Mouse (Mus musculus): ENCODE results near the gene Ccdc69. TPM values are rescaled to one million over a fixed set of nuclear protein-coding genes. Genes with fewer than 3 reads are reported as not detected.

The Ccdc69 gene
- polyA plus RNA-seq, 1 experiment from 2014 or later = not detected

DNA sequence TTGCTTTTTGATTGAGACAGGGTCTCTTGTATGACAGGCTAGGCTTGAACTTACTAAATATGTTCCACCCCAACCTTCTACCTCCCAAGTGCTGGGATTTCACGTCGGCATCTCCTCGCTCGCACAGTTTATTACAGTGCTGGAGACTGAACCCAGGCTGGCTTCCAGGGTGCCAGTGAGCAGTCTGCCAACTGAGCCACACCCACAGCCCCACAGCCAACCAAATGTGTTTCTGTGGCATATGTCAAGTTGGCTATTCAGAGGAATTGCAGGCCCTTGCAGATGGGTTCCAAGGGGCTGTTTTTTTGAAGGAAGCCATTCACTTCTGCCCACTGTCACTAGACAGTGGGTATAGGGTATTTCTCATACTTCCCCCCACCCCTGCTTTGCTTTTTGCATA, 52.0 kb downstream of the Ccdc69 start:
- Histone ChIP-seq H3K4me1 (ENCODE audit: control insufficient read depth, insufficient read depth, low read length) (peaks cover 25% of the 10 kb centered on the region), H3K4me3 (ENCODE audit: low read depth, low read length) (no peak overlapping the region), H3K27ac (ENCODE audit: low read depth, low read length) (no peak overlapping the region), H3K4me2 (ENCODE audit: low read depth, low read length) (no peak overlapping the region), H3K9me3 (ENCODE audit: control insufficient read depth, low read length) (no peaks in the 10 kb centered on the region), H3K9ac (replicated peaks; ENCODE audit: low read depth, low read length) (no peak overlapping the region), H3K36me3 (ENCODE audit: control insufficient read depth, insufficient read depth, low read length) (no peaks in the 10 kb centered on the region), H3K27me3 (ENCODE audit: control insufficient read depth, insufficient read depth, low read length) (no peaks in the 10 kb centered on the region)
- no peak for ATAC-seq (ENCODE audit: low read depth)
- WGBS = 72% methylated on average over 4 of the region's 4 CpGs

DNA sequence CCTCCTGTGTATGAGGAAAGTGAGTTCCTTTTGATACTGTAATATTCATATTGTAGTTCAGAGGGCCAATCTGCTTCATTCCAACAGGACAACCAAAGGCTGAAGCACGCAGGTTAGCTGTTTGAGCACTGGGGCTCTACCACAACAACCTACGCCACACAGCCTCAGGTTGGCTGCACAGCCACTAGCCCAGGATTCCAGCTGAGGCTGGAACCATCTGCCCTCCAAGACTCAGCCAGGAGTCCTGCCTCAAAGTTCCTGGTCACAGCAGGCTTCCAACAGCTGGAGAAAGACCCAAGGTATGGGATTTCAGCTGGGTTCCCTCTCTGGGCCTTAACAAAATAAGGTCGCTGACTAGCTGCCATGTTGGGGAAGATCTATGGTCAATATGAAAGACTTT, 54.3 kb downstream of the Ccdc69 start:
- ATAC-seq (ENCODE audit: low read depth) = peak; percentile 16; the same call in 1 of the 2 replicates
- H3K4me1 ChIP-seq (ENCODE audit: control insufficient read depth, insufficient read depth, low read length) = peaks cover 25% of the 10 kb centered on the region

DNA sequence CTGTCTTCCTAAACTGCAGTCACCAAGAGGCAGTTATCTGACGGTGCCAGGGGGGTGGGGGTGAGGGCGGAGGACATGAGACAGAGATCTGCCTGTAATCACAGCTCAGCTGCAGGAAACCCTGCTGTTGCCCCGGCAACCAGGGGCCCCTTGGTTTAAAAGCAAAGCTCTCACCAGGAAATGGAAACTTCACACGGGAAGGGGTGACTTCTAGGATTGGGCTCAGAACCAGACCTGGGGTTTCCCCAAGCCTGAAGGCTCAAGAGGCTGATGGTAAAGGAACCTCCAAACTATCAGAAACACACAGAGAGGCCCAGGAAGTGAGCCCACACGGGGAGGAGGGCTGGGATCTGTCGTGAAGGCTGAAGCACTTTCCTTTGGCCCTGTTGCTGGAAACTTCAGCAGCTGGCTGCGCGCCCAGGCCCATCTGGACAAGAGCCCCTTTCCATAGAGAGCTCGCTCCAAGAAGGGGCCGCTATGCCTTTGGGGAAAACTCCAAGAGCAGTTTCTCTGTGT, 54.8 kb downstream of the Ccdc69 start:
- WGBS = 11% methylated on average over 10 of the region's 10 CpGs
- no peaks in the 10 kb centered on the region for H3K9me3 ChIP-seq (ENCODE audit: control insufficient read depth, low read length)
- no peaks in the 10 kb centered on the region for H3K27me3 ChIP-seq (ENCODE audit: control insufficient read depth, insufficient read depth, low read length)
- H3K36me3 ChIP-seq (ENCODE audit: control insufficient read depth, insufficient read depth, low read length) = no peaks in the 10 kb centered on the region
- no peak overlapping the region for H3K4me3 ChIP-seq (ENCODE audit: low read depth, low read length)
- peak overlapping the region; percentile 88 for H3K27ac ChIP-seq (ENCODE audit: low read depth, low read length)
- H3K4me2 ChIP-seq (ENCODE audit: low read depth, low read length) = 0 out of 2 replicates have a peak overlapping the region, but pooled peaks have one; percentile 9
- no peak overlapping the region for H3K9ac ChIP-seq (replicated peaks; ENCODE audit: low read depth, low read length)
- ATAC-seq (ENCODE audit: low read depth) = peak; percentile 84
- H3K4me1 ChIP-seq (ENCODE audit: control insufficient read depth, insufficient read depth, low read length) = peaks cover 25% of the 10 kb centered on the region

More for the DNA sequence above, 54.3 kb downstream of the Ccdc69 start:
- Histone ChIP-seq H3K9me3 (ENCODE audit: control insufficient read depth, low read length) (no peaks in the 10 kb centered on the region), H3K4me2 (ENCODE audit: low read depth, low read length) (no peak overlapping the region), H3K36me3 (ENCODE audit: control insufficient read depth, insufficient read depth, low read length) (no peaks in the 10 kb centered on the region), H3K27ac (ENCODE audit: low read depth, low read length) (peak overlapping the region; percentile 88), H3K9ac (replicated peaks; ENCODE audit: low read depth, low read length) (no peak overlapping the region), H3K27me3 (ENCODE audit: control insufficient read depth, insufficient read depth, low read length) (no peaks in the 10 kb centered on the region), H3K4me3 (ENCODE audit: low read depth, low read length) (no peak overlapping the region)
- 72% methylated on average over 3 of the region's 3 CpGs for WGBS

DNA sequence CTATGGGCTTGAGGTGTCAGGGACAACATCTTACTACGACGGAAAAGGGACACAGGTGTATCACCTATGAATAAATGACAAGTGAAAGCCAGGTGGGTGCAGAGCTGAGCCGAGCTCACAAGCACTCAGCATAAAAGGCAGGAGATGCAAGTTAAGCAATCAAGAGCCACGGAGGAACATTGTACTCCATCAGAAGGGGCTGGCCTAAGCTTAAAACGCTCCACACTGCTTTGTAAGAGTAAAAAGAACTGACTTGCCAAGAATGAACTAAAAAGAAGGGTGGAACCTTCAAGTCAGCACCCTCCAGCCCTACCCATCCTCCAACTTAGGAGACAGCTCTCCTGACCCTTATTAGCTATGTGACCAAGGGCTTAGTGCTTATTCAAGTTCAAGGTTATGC, 55.4 kb downstream of the Ccdc69 start:
- H3K9ac ChIP-seq (replicated peaks; ENCODE audit: low read depth, low read length) = no peak overlapping the region
- WGBS = 66% methylated on average over 5 of the region's 5 CpGs
- ATAC-seq (ENCODE audit: low read depth) = no peak
- no peak overlapping the region for H3K4me3 ChIP-seq (ENCODE audit: low read depth, low read length)
- no peaks in the 10 kb centered on the region for H3K9me3 ChIP-seq (ENCODE audit: control insufficient read depth, low read length)
- H3K4me2 ChIP-seq (ENCODE audit: low read depth, low read length) = 0 out of 2 replicates have a peak overlapping the region, but pooled peaks have one; percentile 9
- peaks cover 25% of the 10 kb centered on the region for H3K4me1 ChIP-seq (ENCODE audit: control insufficient read depth, insufficient read depth, low read length)
- no peaks in the 10 kb centered on the region for H3K36me3 ChIP-seq (ENCODE audit: control insufficient read depth, insufficient read depth, low read length)
- peak overlapping the region; percentile 88 for H3K27ac ChIP-seq (ENCODE audit: low read depth, low read length)
- no peaks in the 10 kb centered on the region for H3K27me3 ChIP-seq (ENCODE audit: control insufficient read depth, insufficient read depth, low read length)

GRCm38 (mm10) chr11:55021859-55022258, 56.1 kb downstream of the Ccdc69 start:
- Histone ChIP-seq H3K4me2 (ENCODE audit: low read depth, low read length) (no peak overlapping the region), H3K27ac (ENCODE audit: low read depth, low read length) (peak overlapping the region; percentile 28; the same call in 1 of the 2 replicates), H3K4me1 (ENCODE audit: control insufficient read depth, insufficient read depth, low read length) (peaks cover 22% of the 10 kb centered on the region), H3K9ac (replicated peaks; ENCODE audit: low read depth, low read length) (no peak overlapping the region), H3K36me3 (ENCODE audit: control insufficient read depth, insufficient read depth, low read length) (no peaks in the 10 kb centered on the region), H3K27me3 (ENCODE audit: control insufficient read depth, insufficient read depth, low read length) (no peaks in the 10 kb centered on the region), H3K9me3 (ENCODE audit: control insufficient read depth, low read length) (no peaks in the 10 kb centered on the region), H3K4me3 (ENCODE audit: low read depth, low read length) (no peak overlapping the region)
- 64% methylated on average over 6 of the region's 6 CpGs for whole genome bisulfite sequencing
- no peak for ATAC-seq (ENCODE audit: low read depth)

DNA sequence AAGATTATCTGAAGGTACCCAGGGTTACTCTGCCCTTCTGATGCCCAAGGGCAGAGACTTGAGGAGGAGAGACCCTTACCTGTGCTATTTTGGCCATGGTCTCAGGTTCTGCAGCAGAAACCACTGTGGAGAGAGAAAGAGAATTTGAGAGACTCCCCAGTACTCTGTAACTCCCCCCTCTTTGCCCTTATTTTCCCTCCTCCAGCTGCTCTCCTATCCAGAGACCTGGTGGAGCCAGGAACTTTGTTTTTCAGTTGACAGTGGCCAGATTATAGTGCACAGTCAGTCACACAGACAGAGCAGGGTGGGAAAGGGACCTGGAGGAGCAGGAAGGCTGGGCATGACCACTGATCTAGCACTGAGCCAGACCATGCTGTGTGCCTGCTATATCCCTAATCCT, 56.5 kb downstream of the Ccdc69 start:
- Histone ChIP-seq H3K4me3 (ENCODE audit: low read depth, low read length) (no peak overlapping the region), H3K4me2 (ENCODE audit: low read depth, low read length) (no peak overlapping the region), H3K9me3 (ENCODE audit: control insufficient read depth, low read length) (no peaks in the 10 kb centered on the region), H3K4me1 (ENCODE audit: control insufficient read depth, insufficient read depth, low read length) (peaks cover 22% of the 10 kb centered on the region), H3K9ac (replicated peaks; ENCODE audit: low read depth, low read length) (no peak overlapping the region), H3K27me3 (ENCODE audit: control insufficient read depth, insufficient read depth, low read length) (no peaks in the 10 kb centered on the region), H3K27ac (ENCODE audit: low read depth, low read length) (no peak overlapping the region), H3K36me3 (ENCODE audit: control insufficient read depth, insufficient read depth, low read length) (no peaks in the 10 kb centered on the region)
- ATAC-seq (ENCODE audit: low read depth) = no peak

DNA sequence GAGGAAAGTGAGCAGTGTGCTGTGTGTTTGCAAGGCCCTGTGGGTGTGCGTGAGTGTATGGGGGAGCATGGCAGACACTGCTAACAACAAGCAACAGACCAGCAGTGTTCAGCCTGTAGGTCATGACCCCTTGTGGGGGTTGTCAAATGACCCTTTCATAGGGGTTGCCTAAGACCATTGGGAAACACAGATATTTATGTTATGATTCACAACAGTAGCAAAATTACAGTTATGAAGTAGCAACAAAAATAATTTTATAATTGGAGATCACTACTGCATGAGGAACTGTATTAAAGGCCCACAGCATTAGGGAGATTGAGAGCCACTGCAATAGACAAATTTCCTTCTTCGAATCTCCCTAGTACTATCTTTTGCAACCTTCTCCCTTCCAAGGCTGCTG, 58.2 kb downstream of the Ccdc69 start:
- H3K4me1 ChIP-seq (ENCODE audit: control insufficient read depth, insufficient read depth, low read length) = peaks cover 22% of the 10 kb centered on the region

DNA sequence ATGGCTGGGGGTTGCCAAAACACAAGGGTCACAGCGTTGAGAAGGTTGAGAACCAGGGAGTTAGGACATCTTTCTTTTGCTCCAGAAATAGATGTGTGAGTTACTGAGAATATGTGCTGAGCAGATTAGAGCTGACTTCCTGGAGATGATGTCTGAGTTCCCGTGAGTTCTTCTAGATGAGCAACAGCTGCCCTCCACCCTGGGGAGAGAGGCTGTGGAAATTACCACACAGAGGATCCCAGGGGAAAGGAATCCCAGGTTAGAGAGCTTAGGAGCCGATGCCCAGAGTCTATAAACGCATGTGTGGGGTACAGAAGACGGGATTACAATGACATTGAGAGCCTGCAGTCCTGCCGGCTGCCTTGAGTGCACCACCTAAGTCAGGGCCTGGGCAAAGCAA, 59.9 kb downstream of the Ccdc69 start:
- no peak overlapping the region for H3K9ac ChIP-seq (replicated peaks; ENCODE audit: low read depth, low read length)
- no peak for ATAC-seq (ENCODE audit: low read depth)
- no peak overlapping the region for H3K4me3 ChIP-seq (ENCODE audit: low read depth, low read length)
- no peaks in the 10 kb centered on the region for H3K36me3 ChIP-seq (ENCODE audit: control insufficient read depth, insufficient read depth, low read length)
- H3K4me2 ChIP-seq (ENCODE audit: low read depth, low read length) = no peak overlapping the region
- H3K27me3 ChIP-seq (ENCODE audit: control insufficient read depth, insufficient read depth, low read length) = no peaks in the 10 kb centered on the region
- 79% methylated on average over 6 of the region's 6 CpGs for WGBS
- peaks cover 15% of the 10 kb centered on the region for H3K4me1 ChIP-seq (ENCODE audit: control insufficient read depth, insufficient read depth, low read length)
- no peaks in the 10 kb centered on the region for H3K9me3 ChIP-seq (ENCODE audit: control insufficient read depth, low read length)
- no peak overlapping the region for H3K27ac ChIP-seq (ENCODE audit: low read depth, low read length)

More for the DNA sequence above, 58.2 kb downstream of the Ccdc69 start:
- no peak overlapping the region for H3K4me3 ChIP-seq (ENCODE audit: low read depth, low read length)
- no peak overlapping the region for H3K4me2 ChIP-seq (ENCODE audit: low read depth, low read length)
- ATAC-seq (ENCODE audit: low read depth) = no peak
- no peaks in the 10 kb centered on the region for H3K27me3 ChIP-seq (ENCODE audit: control insufficient read depth, insufficient read depth, low read length)
- H3K27ac ChIP-seq (ENCODE audit: low read depth, low read length) = no peak overlapping the region
- H3K36me3 ChIP-seq (ENCODE audit: control insufficient read depth, insufficient read depth, low read length) = no peaks in the 10 kb centered on the region
- WGBS = 88% methylated on average over 2 of the region's 2 CpGs
- H3K9ac ChIP-seq (replicated peaks; ENCODE audit: low read depth, low read length) = no peak overlapping the region
- H3K9me3 ChIP-seq (ENCODE audit: control insufficient read depth, low read length) = no peaks in the 10 kb centered on the region

- 78% methylated on average over 2 of the region's 2 CpGs for WGBS
- ATAC-seq (ENCODE audit: low read depth) = no peak
These were observed 60.7 kb downstream of the Ccdc69 start for GRCm38 (mm10) chr11:55017201-55017600.

More at GRCm38 (mm10) chr11:55017201-55017600, 60.7 kb downstream of the Ccdc69 start:
- peaks cover 9% of the 10 kb centered on the region; the same call in 1 of the 2 replicates for H3K4me1 ChIP-seq (ENCODE audit: control insufficient read depth, insufficient read depth, low read length)
- no peak overlapping the region for H3K27ac ChIP-seq (ENCODE audit: low read depth, low read length)
- H3K4me3 ChIP-seq (ENCODE audit: low read depth, low read length) = no peak overlapping the region
- H3K4me2 ChIP-seq (ENCODE audit: low read depth, low read length) = no peak overlapping the region
- no peaks in the 10 kb centered on the region for H3K9me3 ChIP-seq (ENCODE audit: control insufficient read depth, low read length)
- no peaks in the 10 kb centered on the region for H3K36me3 ChIP-seq (ENCODE audit: control insufficient read depth, insufficient read depth, low read length)
- no peak overlapping the region for H3K9ac ChIP-seq (replicated peaks; ENCODE audit: low read depth, low read length)
- H3K27me3 ChIP-seq (ENCODE audit: control insufficient read depth, insufficient read depth, low read length) = no peaks in the 10 kb centered on the region

All from neural tube, embryonic 14.5 days (tissue).